Mouse (Mus musculus): ENCODE measurements at regions not wholly inside any gene's neighbourhood (a gene's known extent, or its start where the extent isn't known, plus 50 kb on each side); places are given as distances from the start of the nearest gene placed in this dataset.

- Histone ChIP-seq H3K27ac (ENCODE audit: low read length) (no peak overlapping the region), H3K36me3 (ENCODE audit: control insufficient read depth, insufficient read depth, low read length) (no peaks in the 10 kb centered on the region), H3K9me3 (ENCODE audit: control insufficient read depth, low read length) (no peaks in the 10 kb centered on the region), H3K4me1 (replicated peaks; ENCODE audit: control insufficient read depth, insufficient read depth, low read length) (no peaks in the 10 kb centered on the region), H3K27me3 (ENCODE audit: control insufficient read depth, insufficient read depth, low read depth, low read length) (no peaks in the 10 kb centered on the region), H3K4me3 (ENCODE audit: low read length) (no peak overlapping the region), H3K9ac (ENCODE audit: low read length) (no peak overlapping the region), H3K4me2 (ENCODE audit: low read depth, low read length) (no peak overlapping the region)
- no peak for ATAC-seq (ENCODE audit: low read depth)
- 46% methylated on average over 11 of the region's 11 CpGs for WGBS
Measured at GRCm38 (mm10) chr2:64394619-64395294, 296.9 kb upstream of the Fign start.

- H3K4me3 ChIP-seq (ENCODE audit: low read length): no peak overlapping the region
- no peaks in the 10 kb centered on the region for H3K27me3 ChIP-seq (ENCODE audit: control insufficient read depth, insufficient read depth, low read depth, low read length)
- no peaks in the 10 kb centered on the region for H3K9me3 ChIP-seq (ENCODE audit: control insufficient read depth, low read length)
- no peak overlapping the region for H3K9ac ChIP-seq (ENCODE audit: low read length)
- WGBS: 64% methylated on average over 8 of the region's 8 CpGs
- no peak overlapping the region for H3K27ac ChIP-seq (ENCODE audit: low read length)
- no peak overlapping the region for H3K4me2 ChIP-seq (ENCODE audit: low read depth, low read length)
- no peaks in the 10 kb centered on the region for H3K4me1 ChIP-seq (replicated peaks; ENCODE audit: control insufficient read depth, insufficient read depth, low read length)
- H3K36me3 ChIP-seq (ENCODE audit: control insufficient read depth, insufficient read depth, low read length): no peaks in the 10 kb centered on the region
- no peak for ATAC-seq (ENCODE audit: low read depth)
Measured at GRCm38 (mm10) chr2:64394199-64394598, 296.4 kb upstream of the Fign start.

- H3K27ac ChIP-seq (ENCODE audit: low read length): no peak overlapping the region
- no peak overlapping the region for H3K4me2 ChIP-seq (ENCODE audit: low read depth, low read length)
- H3K36me3 ChIP-seq (ENCODE audit: control insufficient read depth, insufficient read depth, low read length): no peaks in the 10 kb centered on the region
- no peak overlapping the region for H3K9ac ChIP-seq (ENCODE audit: low read length)
- H3K4me3 ChIP-seq (ENCODE audit: low read length): no peak overlapping the region
- 46% methylated on average over 2 of the region's 2 CpGs for WGBS
- ATAC-seq (ENCODE audit: low read depth): no peak
- no peaks in the 10 kb centered on the region for H3K4me1 ChIP-seq (replicated peaks; ENCODE audit: control insufficient read depth, insufficient read depth, low read length)
- no peaks in the 10 kb centered on the region for H3K9me3 ChIP-seq (ENCODE audit: control insufficient read depth, low read length)
- no peaks in the 10 kb centered on the region for H3K27me3 ChIP-seq (ENCODE audit: control insufficient read depth, insufficient read depth, low read depth, low read length)
Measured at GRCm38 (mm10) chr2:64369791-64370190, 272.0 kb upstream of the Fign start.

GRCm38 (mm10) chr2:64367188-64367587 lies 269.4 kb upstream of the Fign start:
- Histone ChIP-seq H3K4me2 (ENCODE audit: low read depth, low read length) (no peak overlapping the region), H3K9me3 (ENCODE audit: control insufficient read depth, low read length) (no peaks in the 10 kb centered on the region), H3K4me3 (ENCODE audit: low read length) (no peak overlapping the region), H3K27ac (ENCODE audit: low read length) (no peak overlapping the region), H3K36me3 (ENCODE audit: control insufficient read depth, insufficient read depth, low read length) (no peaks in the 10 kb centered on the region), H3K9ac (ENCODE audit: low read length) (no peak overlapping the region), H3K4me1 (replicated peaks; ENCODE audit: control insufficient read depth, insufficient read depth, low read length) (no peaks in the 10 kb centered on the region), H3K27me3 (ENCODE audit: control insufficient read depth, insufficient read depth, low read depth, low read length) (no peaks in the 10 kb centered on the region)
- no peak for ATAC-seq (ENCODE audit: low read depth)
- WGBS: 85% methylated on average over 7 of the region's 7 CpGs

GRCm38 (mm10) chr2:64366528-64366927 lies 268.7 kb upstream of the Fign start:
- Histone ChIP-seq H3K4me2 (ENCODE audit: low read depth, low read length) (no peak overlapping the region), H3K27ac (ENCODE audit: low read length) (no peak overlapping the region), H3K9ac (ENCODE audit: low read length) (no peak overlapping the region), H3K9me3 (ENCODE audit: control insufficient read depth, low read length) (no peaks in the 10 kb centered on the region), H3K36me3 (ENCODE audit: control insufficient read depth, insufficient read depth, low read length) (no peaks in the 10 kb centered on the region), H3K4me1 (replicated peaks; ENCODE audit: control insufficient read depth, insufficient read depth, low read length) (no peaks in the 10 kb centered on the region), H3K4me3 (ENCODE audit: low read length) (no peak overlapping the region), H3K27me3 (ENCODE audit: control insufficient read depth, insufficient read depth, low read depth, low read length) (no peaks in the 10 kb centered on the region)
- no peak for ATAC-seq (ENCODE audit: low read depth)
- WGBS: 87% methylated on average over 5 of the region's 5 CpGs

- no peak overlapping the region for H3K27ac ChIP-seq (ENCODE audit: low read length)
- no peak for ATAC-seq (ENCODE audit: low read depth)
- H3K27me3 ChIP-seq (ENCODE audit: control insufficient read depth, insufficient read depth, low read depth, low read length): no peaks in the 10 kb centered on the region
- H3K4me2 ChIP-seq (ENCODE audit: low read depth, low read length): no peak overlapping the region
- no peaks in the 10 kb centered on the region for H3K36me3 ChIP-seq (ENCODE audit: control insufficient read depth, insufficient read depth, low read length)
- 92% methylated on average over 4 of the region's 4 CpGs for WGBS
- no peaks in the 10 kb centered on the region for H3K9me3 ChIP-seq (ENCODE audit: control insufficient read depth, low read length)
- no peaks in the 10 kb centered on the region for H3K4me1 ChIP-seq (replicated peaks; ENCODE audit: control insufficient read depth, insufficient read depth, low read length)
- H3K9ac ChIP-seq (ENCODE audit: low read length): no peak overlapping the region
- H3K4me3 ChIP-seq (ENCODE audit: low read length): no peak overlapping the region
Measured at GRCm38 (mm10) chr2:64356286-64356685, 258.4 kb upstream of the Fign start.

- 56% methylated on average over 2 of the region's 2 CpGs for WGBS
- H3K27me3 ChIP-seq (ENCODE audit: control insufficient read depth, insufficient read depth, low read depth, low read length): no peaks in the 10 kb centered on the region
Measured at GRCm38 (mm10) chr2:64325499-64325898, 227.7 kb upstream of the Fign start.

More at GRCm38 (mm10) chr2:64325499-64325898, 227.7 kb upstream of the Fign start:
- H3K4me3 ChIP-seq (ENCODE audit: low read length): no peak overlapping the region
- H3K27ac ChIP-seq (ENCODE audit: low read length): no peak overlapping the region
- no peaks in the 10 kb centered on the region for H3K4me1 ChIP-seq (replicated peaks; ENCODE audit: control insufficient read depth, insufficient read depth, low read length)
- no peaks in the 10 kb centered on the region for H3K9me3 ChIP-seq (ENCODE audit: control insufficient read depth, low read length)
- no peak for ATAC-seq (ENCODE audit: low read depth)
- no peak overlapping the region for H3K9ac ChIP-seq (ENCODE audit: low read length)
- no peaks in the 10 kb centered on the region for H3K36me3 ChIP-seq (ENCODE audit: control insufficient read depth, insufficient read depth, low read length)
- no peak overlapping the region for H3K4me2 ChIP-seq (ENCODE audit: low read depth, low read length)

Data from lung, embryonic 16.5 days (tissue).